Mouse (Mus musculus) liver, postnatal 0 days (tissue): ENCODE results near the gene Asphd1. TPM values are rescaled to one million over a fixed set of nuclear protein-coding genes. Genes with fewer than 3 reads are reported as not detected.
"Not testable (repeated sequence)": the region's sequence is repeated elsewhere in the genome, so short reads cannot be mapped to it uniquely, and the experiment has no call there.

Experiments
- ATAC-seq: fragments of 200-750 bp; cut with Nextera tagmentation; 2 replicates; pipeline ENCODE4 v1.8.0; 2017; ENCODE audit warnings: mild to moderate bottlenecking, moderate library complexity
- DNase-seq: peaks from one replicate; pipeline ENCODE4 v3.0.0-alpha.2; 2016
- H3K27ac ChIP-seq: fragments of 300-500 bp; sonication (generic); 2 replicates; pipeline ENCODE4 v1.5.1; 2014; ENCODE audit warnings: antibody characterized with exemption, moderate library complexity, mild to moderate bottlenecking, low read depth
- H3K27me3 ChIP-seq: fragments of 300-500 bp; sonication (generic); 2 replicates; pipeline ENCODE4 v1.6.1; 2014; ENCODE audit warnings: low read length, control low read depth, mixed read lengths; ENCODE audit not compliant: insufficient read depth
- H3K36me3 ChIP-seq: fragments of 300-500 bp; sonication (generic); replicated peaks from 2 replicates; pipeline ENCODE4 v1.6.1; 2014; ENCODE audit warnings: mild to moderate bottlenecking, control low read depth, low read length, moderate library complexity, mixed read lengths; ENCODE audit not compliant: insufficient read depth
- H3K4me1 ChIP-seq: fragments of 300-500 bp; sonication (generic); 2 replicates; pipeline ENCODE4 v1.6.1; 2014; ENCODE audit warnings: antibody characterized with exemption, mild to moderate bottlenecking, control low read depth; ENCODE audit not compliant: insufficient read depth
- H3K4me2 ChIP-seq: fragments of 300-500 bp; sonication (generic); 2 replicates; pipeline ENCODE4 v1.6.1; 2014; ENCODE audit warnings: low read depth, mild to moderate bottlenecking, low read length, moderate library complexity, mixed read lengths
- H3K4me3 ChIP-seq: fragments of 300-500 bp; sonication (generic); 2 replicates; pipeline ENCODE4 v1.5.1; 2014; ENCODE audit warnings: low read depth, low read length
- H3K9ac ChIP-seq: fragments of 300-500 bp; sonication (generic); replicated peaks from 2 replicates; pipeline ENCODE4 v1.6.1; 2014; ENCODE audit warnings: mild to moderate bottlenecking, moderate library complexity
- H3K9me3 ChIP-seq: fragments of 300-500 bp; sonication (generic); 2 replicates; pipeline ENCODE4 v1.6.1; 2016; ENCODE audit warnings: mild to moderate bottlenecking, control low read depth, low read length, mixed read lengths
- CTCF ChIP-seq: sonication (generic); IDR thresholded peaks from 2 replicates; pipeline ENCODE4 v1.5.1; 2016; ENCODE audit warnings: antibody characterized with exemption, low read depth
- EP300 ChIP-seq: IDR thresholded peaks from 2 replicates; pipeline ENCODE4 v1.6.1; 2016; ENCODE audit warnings: antibody characterized with exemption, low read depth, mild to moderate bottlenecking
- WGBS: fragments of 180-500 bp; shearing (Covaris S2); extraction: QIAGEN DNeasy Blood & Tissue Kit; methylation state at CpG from one replicate; pipeline ENCODE4 v1.1.7; 2014; ENCODE audit not compliant: insufficient replicate concordance; 5-methylcytosine and 5-hydroxymethylcytosine counted together
- polyA plus RNA-seq: library from polyadenylated mRNA; unstranded; fragments of >200 nt; fragmentation: Nextera tagmentation; extraction: Ambion mirVana; gene quantifications from 2 replicates; pipeline ENCODE4 v1.2.1, GENCODE M21; 2015

Asphd1 gene
- polyA plus RNA-seq, 1 experiment from 2014 or later, result not detected

DNA sequence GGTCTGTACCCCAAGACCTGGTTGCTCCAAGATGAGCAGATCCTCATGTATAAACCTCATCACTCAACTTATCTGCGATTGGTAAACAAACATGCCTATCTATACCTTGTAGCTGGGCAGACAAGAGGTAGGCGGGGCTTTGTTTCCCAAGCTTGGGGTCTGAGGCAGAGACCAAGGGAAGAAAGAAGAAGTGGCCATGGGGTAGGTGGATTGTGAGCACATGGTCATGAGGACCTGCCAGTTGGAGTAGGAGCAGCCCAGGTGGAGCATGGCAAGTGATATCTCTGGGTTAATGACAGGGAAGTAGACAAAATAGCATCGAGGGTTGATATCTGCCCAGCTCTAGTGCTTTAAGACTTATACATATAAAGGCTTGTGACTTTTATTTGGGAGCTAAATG lies 34.5 kb downstream of the Asphd1 start:
- 75% methylated on average over 3 of the region's 3 CpGs for WGBS
- no peaks in the 10 kb centered on the region for H3K27me3 ChIP-seq
- H3K36me3 ChIP-seq, result no peaks in the 10 kb centered on the region
- no peak for TF ChIP-seq EP300
- TF ChIP-seq CTCF, result no peak
- no peak overlapping the region for H3K27ac ChIP-seq
- no peaks in the 10 kb centered on the region for H3K9me3 ChIP-seq
- ATAC-seq (no peak), DNase-seq (no peak)
- peaks cover 7% of the 10 kb centered on the region; the same call in 1 of the 2 replicates for H3K4me1 ChIP-seq
- no peak overlapping the region for H3K4me3 ChIP-seq
- no peak overlapping the region for H3K4me2 ChIP-seq
- no peak overlapping the region for H3K9ac ChIP-seq

DNA sequence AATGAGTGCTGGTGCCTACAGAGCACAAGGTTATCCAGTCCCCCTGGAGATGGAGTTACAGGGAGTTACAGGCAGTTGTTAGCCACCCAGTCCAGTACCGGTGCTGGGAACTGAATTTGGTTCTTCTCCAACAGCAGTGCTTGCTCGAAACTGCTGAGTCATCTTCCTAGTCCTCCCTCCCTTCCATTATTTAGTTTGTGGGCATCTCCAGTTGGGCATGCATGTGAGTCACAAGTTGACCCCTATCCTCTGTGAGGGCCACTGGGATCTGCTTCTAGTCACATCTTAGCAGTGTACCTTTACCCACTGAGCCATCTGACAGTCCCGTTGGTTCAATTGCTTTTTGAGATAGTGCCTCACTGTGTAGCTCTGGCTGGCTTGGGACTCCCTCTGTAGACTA lies 43.8 kb downstream of the Asphd1 start:
- TF ChIP-seq CTCF (no peak), EP300 (no peak)
- ATAC-seq (no peak), DNase-seq (no peak)
- no peak overlapping the region for H3K27ac ChIP-seq
- H3K4me1 ChIP-seq, result no peaks in the 10 kb centered on the region
- no peaks in the 10 kb centered on the region for H3K27me3 ChIP-seq
- no peak overlapping the region for H3K4me2 ChIP-seq
- WGBS, result 52% methylated on average over 3 of the region's 3 CpGs
- H3K9me3 ChIP-seq, result no peaks in the 10 kb centered on the region
- no peak overlapping the region for H3K9ac ChIP-seq
- no peaks in the 10 kb centered on the region for H3K36me3 ChIP-seq
- H3K4me3 ChIP-seq, result no peak overlapping the region

DNA sequence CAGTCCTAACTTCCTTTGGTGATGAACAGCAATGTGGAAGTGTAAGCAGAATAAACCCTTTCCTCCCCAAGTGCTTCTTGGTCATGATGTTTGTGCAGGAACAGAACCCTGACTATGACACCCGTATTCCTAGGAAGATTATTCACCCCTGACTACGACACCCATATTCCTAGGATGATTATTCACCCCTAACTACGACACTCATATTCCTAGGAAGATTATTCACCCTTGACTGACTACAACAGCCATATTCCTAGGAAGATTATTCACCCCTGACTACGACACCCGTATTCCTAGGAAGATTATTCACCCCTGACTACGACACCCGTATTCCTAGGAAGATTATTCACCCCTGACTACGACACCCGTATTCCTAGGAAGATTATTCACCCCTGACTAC lies 49.6 kb downstream of the Asphd1 start:
- peaks cover 21% of the 10 kb centered on the region for H3K4me1 ChIP-seq
- H3K9ac ChIP-seq, H3K9me3 ChIP-seq, H3K36me3 ChIP-seq, ATAC-seq, DNase-seq, H3K4me3 ChIP-seq, H3K27ac ChIP-seq, H3K27me3 ChIP-seq, H3K4me2 ChIP-seq: not testable (repeated sequence)
- WGBS, result 85% methylated on average over 6 of the region's 9 CpGs

DNA sequence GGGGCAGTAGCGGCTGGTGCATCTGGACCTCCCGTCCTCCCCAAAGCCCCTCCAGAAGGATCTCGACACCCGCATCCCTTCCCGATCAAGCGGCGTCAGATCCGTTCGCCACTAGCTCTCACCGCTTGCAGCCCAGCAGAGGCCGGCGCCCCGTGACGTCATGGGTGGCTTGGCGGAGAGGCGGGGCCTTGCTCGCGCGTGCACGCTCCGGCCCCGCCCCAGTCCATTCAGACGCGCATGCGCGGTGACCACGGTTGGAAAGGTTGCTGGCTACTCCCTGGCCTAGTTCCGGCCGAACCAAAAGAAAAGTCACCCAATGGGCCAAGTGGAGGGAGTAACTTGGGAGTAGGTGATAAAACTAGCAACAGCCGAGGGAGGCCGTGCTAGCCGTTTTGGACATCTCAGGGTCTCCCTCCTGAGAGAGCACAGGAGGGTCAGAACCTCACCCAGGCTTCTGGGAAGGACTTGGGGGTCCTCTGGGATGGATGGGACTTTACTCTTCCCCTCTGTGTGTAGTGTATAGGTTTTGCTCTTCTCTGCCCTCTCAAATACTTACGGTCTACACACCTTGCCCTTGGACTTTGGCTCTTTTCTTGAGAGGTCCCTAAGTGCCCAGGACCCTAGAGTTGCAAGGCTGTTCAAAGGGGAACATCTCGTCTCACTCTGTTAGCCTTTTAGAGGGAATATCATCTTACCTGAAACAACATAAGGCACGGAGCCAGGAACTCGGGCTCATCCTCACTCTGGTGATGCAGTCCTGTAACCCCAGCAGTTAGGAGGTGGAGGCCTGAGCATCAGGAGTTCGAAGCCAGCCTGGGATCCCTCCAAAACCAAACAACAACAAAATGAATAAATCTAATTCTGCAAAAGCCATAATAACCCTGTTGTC lies 51.0 kb downstream of the Asphd1 start:
- ATAC-seq (peak; percentile 97), DNase-seq (peak; percentile 98)
- peaks cover 21% of the 10 kb centered on the region for H3K4me1 ChIP-seq
- peak overlapping the region; percentile 78 for H3K9ac ChIP-seq
- 12% methylated on average over 35 of the region's 37 CpGs for WGBS
- H3K9me3 ChIP-seq, result no peaks in the 10 kb centered on the region
- H3K36me3 ChIP-seq, result peaks cover 3% of the 10 kb centered on the region; the same call in 1 of the 2 replicates
- H3K4me3 ChIP-seq, result peak overlapping the region; percentile 72
- peak overlapping the region; percentile 90 for H3K27ac ChIP-seq
- peak overlapping the region; percentile 95 for H3K4me2 ChIP-seq
- TF ChIP-seq CTCF (no peak), EP300 (no peak)
- no peaks in the 10 kb centered on the region for H3K27me3 ChIP-seq

DNA sequence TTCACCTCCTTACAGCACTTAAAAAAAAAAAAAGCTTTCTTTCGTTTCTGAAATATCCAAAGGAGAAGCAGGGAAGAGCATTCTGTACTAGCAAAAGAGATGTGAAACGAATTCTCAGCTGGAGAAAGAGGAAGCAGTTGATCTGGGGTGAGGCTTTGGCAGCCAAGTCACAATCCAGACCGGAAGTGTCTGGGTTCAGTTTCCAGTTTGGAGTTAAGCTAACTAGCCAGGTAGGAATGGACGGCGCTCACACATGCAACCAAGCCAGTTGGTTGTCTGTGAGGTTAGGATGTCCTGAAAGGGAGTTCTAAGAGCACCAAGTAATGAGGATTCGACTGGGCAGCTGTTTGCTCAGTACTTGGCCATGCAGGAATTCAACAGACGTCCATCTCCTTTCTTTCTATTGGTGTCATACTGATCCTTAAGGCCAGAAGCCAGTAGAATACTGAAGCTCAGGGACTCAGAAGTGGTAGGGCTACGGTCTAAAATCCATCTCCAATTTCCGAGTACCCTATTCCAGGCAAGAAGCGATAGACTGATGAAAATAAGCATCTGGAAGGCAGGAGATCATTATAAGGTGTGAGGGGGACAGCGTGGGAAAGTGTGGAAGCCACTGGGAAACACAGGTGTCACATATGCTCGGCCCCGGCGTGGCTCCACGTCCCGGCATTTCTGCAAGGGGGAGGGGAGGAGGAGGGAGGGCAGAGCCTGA lies 51.8 kb downstream of the Asphd1 start:
- Histone ChIP-seq H3K9ac (peak overlapping the region; percentile 78), H3K27me3 (no peaks in the 10 kb centered on the region), H3K4me2 (peak overlapping the region; percentile 95), H3K4me1 (peaks cover 21% of the 10 kb centered on the region), H3K4me3 (peak overlapping the region; percentile 72), H3K9me3 (no peaks in the 10 kb centered on the region), H3K27ac (peak overlapping the region; percentile 90), H3K36me3 (peaks cover 7% of the 10 kb centered on the region)
- ATAC-seq (peak; percentile 59), DNase-seq (peak; percentile 39)
- WGBS, result 9% methylated on average over 15 of the region's 16 CpGs
- TF ChIP-seq EP300 (no peak), CTCF (no peak)

DNA sequence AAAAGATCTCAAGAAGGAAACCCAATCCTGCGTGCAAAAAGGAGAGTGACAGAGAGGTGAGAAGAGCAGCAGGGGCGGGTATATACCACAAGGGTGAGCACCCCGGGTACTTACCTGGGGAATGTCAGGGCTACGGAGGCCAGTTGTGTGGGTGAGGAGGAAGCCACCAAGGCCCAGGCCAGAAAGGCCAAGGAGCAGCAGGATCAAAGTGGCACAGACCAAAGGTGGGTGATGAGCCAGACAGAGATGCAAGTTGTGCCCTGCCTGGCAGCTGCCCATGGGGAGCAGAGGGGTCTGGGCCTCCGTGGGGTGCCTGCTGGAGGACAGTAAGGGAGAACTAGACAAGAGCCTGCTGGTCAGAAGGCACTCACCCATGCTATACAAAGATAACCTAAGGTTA lies 52.5 kb downstream of the Asphd1 start:
- Histone ChIP-seq H3K27ac (peak overlapping the region; percentile 90), H3K36me3 (peaks cover 7% of the 10 kb centered on the region), H3K4me1 (peaks cover 21% of the 10 kb centered on the region), H3K4me2 (peak overlapping the region; percentile 95), H3K27me3 (no peaks in the 10 kb centered on the region), H3K4me3 (peak overlapping the region; percentile 72), H3K9me3 (no peaks in the 10 kb centered on the region), H3K9ac (peak overlapping the region; percentile 78)
- no peak for TF ChIP-seq CTCF
- TF ChIP-seq EP300, result no peak
- WGBS, result 75% methylated on average over 5 of the region's 5 CpGs
- no peak for DNase-seq
- no peak for ATAC-seq

Other genes with a start within 250 kb of the Asphd1 start
- gene Coro1a, start 241.8 kb downstream of the Asphd1 start, polyA plus RNA-seq, result 121 and 130 TPM in 2 replicates
- gene Mapk3, start 190.0 kb downstream of the Asphd1 start, polyA plus RNA-seq, result 20.3 and 21.0 TPM in 2 replicates
- gene Gdpd3, start 183.2 kb downstream of the Asphd1 start, polyA plus RNA-seq, result 0.77 and 1.6 TPM in 2 replicates
- 65.0 and 74.7 TPM in 2 replicates for gene Ypel3, start 172.6 kb downstream of the Asphd1 start, polyA plus RNA-seq
- gene Tbx6, start 168.1 kb downstream of the Asphd1 start, polyA plus RNA-seq, result 0.14 and 0.29 TPM in 2 replicates
- 69.9 and 72.1 TPM in 2 replicates for gene Ppp4c, start 157.1 kb downstream of the Asphd1 start, polyA plus RNA-seq
- gene Fam57b, start 151.9 kb downstream of the Asphd1 start, polyA plus RNA-seq, result 0.06 and 0.09 TPM in 2 replicates
- gene 4930451I11Rik, start 117.9 kb downstream of the Asphd1 start, polyA plus RNA-seq, result not detected in 2 replicates
- not detected in 2 replicates for gene Doc2a, start 102.2 kb downstream of the Asphd1 start, polyA plus RNA-seq
- gene Hirip3, start 87.6 kb downstream of the Asphd1 start, polyA plus RNA-seq, result 6.5 and 7.2 TPM in 2 replicates
- 17.2 and 20.6 TPM in 2 replicates for gene Ino80e, start 87.2 kb downstream of the Asphd1 start, polyA plus RNA-seq
- gene Taok2, start 64.9 kb downstream of the Asphd1 start, polyA plus RNA-seq, result 7.5 and 8.7 TPM in 2 replicates
- 35.6 and 38.4 TPM in 2 replicates for gene Tmem219, start 26.7 kb downstream of the Asphd1 start, polyA plus RNA-seq
- gene Kctd13, start 20.7 kb downstream of the Asphd1 start, polyA plus RNA-seq, result 4.4 and 4.6 TPM in 2 replicates
- gene Sez6l2, start 981 bp upstream of the Asphd1 start, polyA plus RNA-seq, result 0.09 and 0.43 TPM in 2 replicates
- gene Cdipt, start 26.3 kb upstream of the Asphd1 start, polyA plus RNA-seq, result 33.2 and 37.4 TPM in 2 replicates
- gene Cdiptos, start 26.5 kb upstream of the Asphd1 start, polyA plus RNA-seq, result 0.68 and 1.0 TPM in 2 replicates
- 10.5 and 10.9 TPM in 2 replicates for gene Mvp, start 65.0 kb upstream of the Asphd1 start, polyA plus RNA-seq
- gene Pagr1b, start 66.9 kb upstream of the Asphd1 start, polyA plus RNA-seq, result 0.26 TPM in 1 of 2 replicates, not detected in the other
- gene Pagr1a, start 67.8 kb upstream of the Asphd1 start, polyA plus RNA-seq, result 12.2 and 13.8 TPM in 2 replicates
- 4.5 and 7.8 TPM in 2 replicates for gene Gm42742, start 71.5 kb upstream of the Asphd1 start, polyA plus RNA-seq
- gene Prrt2, start 71.6 kb upstream of the Asphd1 start, polyA plus RNA-seq, result 0.18 TPM in 1 of 2 replicates, not detected in the other
- gene Maz, start 77.5 kb upstream of the Asphd1 start, polyA plus RNA-seq, result 20.0 and 24.0 TPM in 2 replicates
- gene Kif22, start 92.9 kb upstream of the Asphd1 start, polyA plus RNA-seq, result 45.4 and 47.4 TPM in 2 replicates
- 0.59 and 1.8 TPM in 2 replicates for gene Zg16, start 137.7 kb upstream of the Asphd1 start, polyA plus RNA-seq
- gene AI467606, start 141.8 kb upstream of the Asphd1 start, polyA plus RNA-seq, result 7.6 and 8.1 TPM in 2 replicates
- 148 and 151 TPM in 2 replicates for gene Qprt, start 172.6 kb upstream of the Asphd1 start, polyA plus RNA-seq
- gene Spn, start 188.2 kb upstream of the Asphd1 start, polyA plus RNA-seq, result 4.9 and 5.6 TPM in 2 replicates
- 11.5 and 14.0 TPM in 2 replicates for gene Cd2bp2, start 246.5 kb upstream of the Asphd1 start, polyA plus RNA-seq